Mouse (Mus musculus) central nervous system, embryonic 11.5 days (tissue): ENCODE measurements around the gene Olfm3. TPM values are rescaled to one million over a fixed set of nuclear protein-coding genes. Genes with fewer than 3 reads are reported as not detected.

Experiments
- polyA plus RNA-seq: library from polyadenylated mRNA; depleted of rRNA; stranded (reverse); fragments of >200 nt; gene quantifications from 2 replicates; pipeline ENCODE4 v1.2.3, GENCODE M21; 2012; rRNA removed

The Olfm3 gene
- 0.34 and 0.57 TPM in 2 replicates for polyA plus RNA-seq

DNA sequence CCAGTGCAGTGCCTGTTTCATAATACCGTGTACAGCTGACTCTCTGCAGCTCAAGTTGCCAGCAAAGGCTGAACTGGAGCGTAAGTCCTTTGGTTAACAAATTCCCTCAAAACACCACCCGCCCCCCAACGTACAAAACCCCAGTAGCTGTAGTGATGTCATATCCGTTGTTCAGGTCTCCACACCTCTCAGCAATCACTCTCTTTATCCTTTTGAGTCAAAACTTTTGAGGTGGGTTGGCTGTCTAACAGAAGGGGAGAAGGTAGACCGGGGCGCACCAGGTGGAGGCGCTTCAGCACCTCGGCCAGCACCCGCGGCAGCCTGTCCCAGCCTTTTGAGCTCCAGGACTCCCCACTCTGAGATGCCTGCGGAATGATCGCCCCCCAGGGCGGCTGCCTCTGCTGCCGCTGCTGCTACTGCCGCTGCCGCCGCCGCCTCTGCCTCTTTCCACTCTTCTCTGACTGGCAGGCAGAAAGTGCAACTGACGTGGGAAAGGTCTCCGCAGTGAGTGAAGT lies at the start of gene Olfm3:
Gene Olfm3 (plus strand): TSS at position 155 of the 515 bp plus-strand sequence.

